Mouse (Mus musculus) brain, embryonic 14.5 days (tissue): ENCODE data around the gene Celf2.

ENCODE experiments used
- CTCF ChIP-seq: fragments of 200-500 bp; IDR thresholded peaks from 2 replicates; pipeline ENCODE4 v1.5.1; 2012; ENCODE audit warnings: inconsistent platforms, mild to moderate bottlenecking, moderate library complexity, borderline replicate concordance; ENCODE audit not compliant: insufficient read depth, insufficient read length; ENCODE audit errors: extremely low read depth
- POLR2A ChIP-seq: fragments of 200-500 bp; IDR thresholded peaks from 2 replicates; pipeline ENCODE4 v1.6.1; 2012; ENCODE audit warnings: mild to moderate bottlenecking, inconsistent platforms, borderline replicate concordance; ENCODE audit not compliant: poor library complexity, insufficient read depth, insufficient read length, severe bottlenecking; ENCODE audit errors: extremely low read depth

- no peak for TF ChIP-seq POLR2A
- TF ChIP-seq CTCF: no peak
These were observed 915.2 kb downstream of the Celf2 start for GRCm38 (mm10) chr2:6594160-6594559.
